Mouse (Mus musculus) lung, embryonic 14.5 days (tissue): ENCODE results near the gene Ifna14. TPM values are rescaled to one million over a fixed set of nuclear protein-coding genes. Genes with fewer than 3 reads are reported as not detected.
A peak's percentile ranks its signal among the peaks of the same experiment; 100 is the strongest.

Source experiments
- ATAC-seq: fragments of 200-750 bp; cut with Nextera tagmentation; 2 replicates; pipeline ENCODE4 v1.8.0; 2017; ENCODE audit warnings: mild to moderate bottlenecking, moderate TSS enrichment, moderate library complexity; ENCODE audit not compliant: insufficient read depth
- DNase-seq: peaks from one replicate; pipeline ENCODE4 v3.0.0-alpha.2; 2015
- H3K27ac ChIP-seq: fragments of 300-500 bp; sonication (generic); 2 replicates; pipeline ENCODE4 v1.5.1; 2014; ENCODE audit warnings: low read depth, mild to moderate bottlenecking, moderate library complexity
- H3K27me3 ChIP-seq: fragments of 300-500 bp; sonication (generic); 2 replicates; pipeline ENCODE4 v1.6.1; 2014; ENCODE audit warnings: low read length, control low read depth; ENCODE audit not compliant: insufficient read depth
- H3K36me3 ChIP-seq: fragments of 300-500 bp; sonication (generic); 2 replicates; pipeline ENCODE4 v1.6.1; 2014; ENCODE audit warnings: control low read depth; ENCODE audit not compliant: insufficient read depth
- H3K4me1 ChIP-seq: fragments of 300-500 bp; sonication (generic); 2 replicates; pipeline ENCODE4 v1.6.1; 2014; ENCODE audit warnings: antibody characterized with exemption, control low read depth; ENCODE audit not compliant: insufficient read depth
- H3K4me2 ChIP-seq: fragments of 300-500 bp; sonication (generic); 2 replicates; pipeline ENCODE4 v1.6.1; 2014; ENCODE audit warnings: mild to moderate bottlenecking
- H3K4me3 ChIP-seq: fragments of 300-500 bp; sonication (generic); 2 replicates; pipeline ENCODE4 v1.5.1; 2014; ENCODE audit warnings: low read depth, low read length
- H3K9ac ChIP-seq: fragments of 300-500 bp; sonication (generic); 2 replicates; pipeline ENCODE4 v1.6.1; 2014
- H3K9me3 ChIP-seq: fragments of 300-500 bp; sonication (generic); 2 replicates; pipeline ENCODE4 v1.6.1; 2016; ENCODE audit warnings: low read depth, low read length, control low read depth
- CTCF ChIP-seq: IDR thresholded peaks from 2 replicates; pipeline ENCODE4 v1.5.1; 2016; ENCODE audit warnings: antibody characterized with exemption, low read depth
- WGBS: fragments of 180-500 bp; shearing (Covaris S2); extraction: QIAGEN DNeasy Blood & Tissue Kit; methylation state at CpG from one replicate; pipeline ENCODE4 v1.1.7; 2014; 5-methylcytosine and 5-hydroxymethylcytosine counted together
- polyA plus RNA-seq: library from polyadenylated mRNA; unstranded; fragments of >200 nt; fragmentation: Nextera tagmentation; extraction: Ambion mirVana; gene quantifications from 2 replicates; pipeline ENCODE4 v1.2.1, GENCODE M21; 2014

The Ifna14 gene
- polyA plus RNA-seq, 1 experiment from 2014 or later, result not detected

GRCm38 (mm10) chr4:88530271-88530670 is 41.3 kb downstream of the Ifna14 start:
- no peaks in the 10 kb centered on the region for H3K9me3 ChIP-seq
- no peak overlapping the region for H3K27ac ChIP-seq
- ATAC-seq (no peak), DNase-seq (no peak)
- H3K36me3 ChIP-seq, result no peaks in the 10 kb centered on the region
- H3K4me2 ChIP-seq, result no peak overlapping the region
- TF ChIP-seq CTCF, result no peak
- no peak overlapping the region for H3K4me3 ChIP-seq
- H3K4me1 ChIP-seq, result no peaks in the 10 kb centered on the region
- H3K27me3 ChIP-seq, result no peaks in the 10 kb centered on the region
- H3K9ac ChIP-seq, result no peak overlapping the region
- WGBS, result 77% methylated on average over 4 of the region's 4 CpGs

GRCm38 (mm10) chr4:88526379-88527049 is 45.1 kb downstream of the Ifna14 start:
- WGBS, result 74% methylated on average over 5 of the region's 5 CpGs

DNA sequence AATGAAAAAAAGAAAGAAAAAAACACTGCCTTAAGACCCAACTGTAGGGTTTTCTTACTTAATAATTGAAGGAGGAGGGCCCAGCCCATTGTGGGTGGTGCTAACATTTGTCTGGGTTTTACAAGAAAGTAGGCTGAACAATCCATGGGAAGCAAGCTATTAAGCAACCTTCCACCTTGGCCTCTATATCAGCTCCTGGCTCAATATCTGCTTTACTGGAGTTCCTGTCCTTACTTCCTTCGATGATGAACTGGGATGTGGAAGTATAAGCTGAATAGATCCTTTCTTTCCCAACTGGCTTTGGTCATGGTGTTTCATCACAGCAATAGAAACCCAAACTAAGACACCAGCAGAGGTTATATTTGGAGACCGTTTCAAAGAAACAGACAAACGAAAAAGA is 46.2 kb downstream of the Ifna14 start:
- H3K9me3 ChIP-seq, result no peaks in the 10 kb centered on the region
- WGBS, result 79% methylated on average over 3 of the region's 3 CpGs
- no peak overlapping the region for H3K4me3 ChIP-seq
- DNase-seq (no peak), ATAC-seq (no peak)
- H3K4me1 ChIP-seq, result no peaks in the 10 kb centered on the region
- no peak overlapping the region for H3K4me2 ChIP-seq
- H3K9ac ChIP-seq, result no peak overlapping the region
- TF ChIP-seq CTCF, result no peak
- H3K36me3 ChIP-seq, result no peaks in the 10 kb centered on the region
- no peaks in the 10 kb centered on the region for H3K27me3 ChIP-seq
- no peak overlapping the region for H3K27ac ChIP-seq

More at GRCm38 (mm10) chr4:88526379-88527049, 45.1 kb downstream of the Ifna14 start:
- Histone ChIP-seq H3K9ac (no peak overlapping the region), H3K4me3 (no peak overlapping the region), H3K4me2 (no peak overlapping the region), H3K27ac (no peak overlapping the region), H3K27me3 (no peaks in the 10 kb centered on the region), H3K9me3 (no peaks in the 10 kb centered on the region), H3K4me1 (no peaks in the 10 kb centered on the region), H3K36me3 (no peaks in the 10 kb centered on the region)
- no peak for TF ChIP-seq CTCF
- ATAC-seq (no peak), DNase-seq (no peak)

- Histone ChIP-seq H3K27me3 (no peaks in the 10 kb centered on the region), H3K9me3 (no peaks in the 10 kb centered on the region), H3K4me2 (no peak overlapping the region), H3K4me3 (no peak overlapping the region), H3K4me1 (no peaks in the 10 kb centered on the region), H3K36me3 (no peaks in the 10 kb centered on the region), H3K27ac (no peak overlapping the region), H3K9ac (no peak overlapping the region)
- TF ChIP-seq CTCF, result peak; percentile 52
- DNase-seq, result peak; percentile 54
- no peak for ATAC-seq
These were observed 48.4 kb downstream of the Ifna14 start for GRCm38 (mm10) chr4:88523241-88523640.

DNA sequence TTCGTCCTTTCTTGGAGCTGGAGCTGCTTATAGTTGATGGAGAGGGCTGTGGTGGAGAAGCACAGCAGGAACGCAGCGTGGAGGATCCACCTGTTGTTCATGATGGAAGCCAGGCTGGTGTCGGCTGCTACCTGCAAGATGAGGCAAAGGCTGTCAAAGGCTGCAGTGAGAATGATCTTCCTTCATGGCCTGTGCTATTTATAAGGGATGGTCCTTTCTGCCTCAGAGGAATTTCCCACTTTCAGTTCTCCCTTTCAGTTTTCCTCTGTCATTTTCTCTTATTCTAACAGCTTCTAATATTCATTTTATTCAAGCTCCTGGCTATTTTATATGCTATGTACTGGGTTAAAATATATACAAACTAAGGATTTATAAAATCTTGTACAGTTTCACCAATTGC is 48.9 kb downstream of the Ifna14 start, which contains the start of gene Ifnb1:
Gene Ifnb1 (minus strand): TSS at position 101 of the 400 bp plus-strand sequence.
- 82% methylated on average over 4 of the region's 4 CpGs for whole genome bisulfite sequencing

More for the DNA sequence above, 48.9 kb downstream of the Ifna14 start, which contains the start of gene Ifnb1:
- Histone ChIP-seq H3K4me3 (no peak within 1 kb of the TSS), H3K27ac (no peak within 1 kb of the TSS), H3K4me2 (no peak within 1 kb of the TSS), H3K36me3 (no peaks in the 10 kb centered on the region), H3K27me3 (no peaks in the 10 kb centered on the region), H3K9me3 (no peaks in the 10 kb centered on the region), H3K4me1 (no peaks in the 10 kb centered on the region), H3K9ac (no peak within 1 kb of the TSS)
- TF ChIP-seq CTCF, result no peak
- ATAC-seq, result no peak
- no peak for DNase-seq

Other genes starting within 250 kb of the Ifna14 start
- 9.3 and 9.9 TPM in 2 replicates for gene Hacd4, start 132.9 kb downstream of the Ifna14 start, polyA plus RNA-seq
- not detected in 2 replicates for gene Ifnb1, start 49.0 kb downstream of the Ifna14 start, polyA plus RNA-seq
- not detected in 2 replicates for gene Ifna15, start 13.6 kb downstream of the Ifna14 start, polyA plus RNA-seq
- gene Ifna9, start 20.6 kb upstream of the Ifna14 start, polyA plus RNA-seq, result not detected in 2 replicates
- not detected in 2 replicates for gene Ifna12, start 31.6 kb upstream of the Ifna14 start, polyA plus RNA-seq
- gene C87499, start 62.6 kb upstream of the Ifna14 start, polyA plus RNA-seq, result not detected in 2 replicates
- gene Ifna13, start 72.7 kb upstream of the Ifna14 start, polyA plus RNA-seq, result not detected in 2 replicates
- gene Ifna16, start 105.1 kb upstream of the Ifna14 start, polyA plus RNA-seq, result not detected in 2 replicates
- not detected in 2 replicates for gene Ifna2, start 112.1 kb upstream of the Ifna14 start, polyA plus RNA-seq
- not detected in 2 replicates for gene Ifnab, start 119.6 kb upstream of the Ifna14 start, polyA plus RNA-seq
- 1.1 TPM in 2 replicates for gene Gm26566, start 150.0 kb upstream of the Ifna14 start, polyA plus RNA-seq
- gene Klhl9, start 150.7 kb upstream of the Ifna14 start, polyA plus RNA-seq, result 117 TPM in 2 replicates
- not detected in 2 replicates for gene Gm13271, start 183.1 kb upstream of the Ifna14 start, polyA plus RNA-seq
- gene Gm13283, start 188.3 kb upstream of the Ifna14 start, polyA plus RNA-seq, result 0.27 and 0.33 TPM in 2 replicates
- 0.60 TPM in 1 of 2 replicates, not detected in the other for gene Gm13290, start 202.0 kb upstream of the Ifna14 start, polyA plus RNA-seq
- not detected in 2 replicates for gene Gm13289, start 205.1 kb upstream of the Ifna14 start, polyA plus RNA-seq
- gene Gm13272, start 208.1 kb upstream of the Ifna14 start, polyA plus RNA-seq, result not detected in 2 replicates
- 0.14 and 0.26 TPM in 2 replicates for gene Ifnz, start 210.3 kb upstream of the Ifna14 start, polyA plus RNA-seq
- gene Gm13276, start 213.9 kb upstream of the Ifna14 start, polyA plus RNA-seq, result not detected in 2 replicates
- not detected in 2 replicates for gene Gm13277, start 216.8 kb upstream of the Ifna14 start, polyA plus RNA-seq
- not detected in 2 replicates for gene Gm13278, start 219.8 kb upstream of the Ifna14 start, polyA plus RNA-seq
- not detected in 2 replicates for gene Gm13275, start 222.7 kb upstream of the Ifna14 start, polyA plus RNA-seq
- gene Gm13279, start 225.6 kb upstream of the Ifna14 start, polyA plus RNA-seq, result not detected in 2 replicates
- 1.2 and 1.7 TPM in 2 replicates for gene Gm13285, start 227.9 kb upstream of the Ifna14 start, polyA plus RNA-seq
- gene Gm13287, start 231.5 kb upstream of the Ifna14 start, polyA plus RNA-seq, result not detected in 2 replicates
- 0.09 TPM in 1 of 2 replicates, not detected in the other for gene Gm13288, start 233.7 kb upstream of the Ifna14 start, polyA plus RNA-seq
- gene Ifna7, start 244.4 kb upstream of the Ifna14 start, polyA plus RNA-seq, result not detected in 2 replicates
- not detected in 2 replicates for gene Ifna11, start 248.2 kb upstream of the Ifna14 start, polyA plus RNA-seq